Comparison of ENCODE assay signal across 12 mouse cellular contexts in genomic region chr11:96194401-96194710, GRCm38 (mm10). TPM values are rescaled to one million over a fixed set of nuclear protein-coding genes. Genes with fewer than 3 reads are reported as not detected.
A peak's percentile ranks its signal among the peaks of the same experiment; 100 is the strongest.
DNase-seq lines count a peak whose midpoint lies in the region; ATAC-seq lines count a peak whose summit lies in the region.
"Had no signal": no experiment of that assay in that cellular context is flagged by ENCODE, and none has a peak within 500 bp of the region (broad histone marks: within the 10 kb centered on the region; RNA-seq: fewer than 3 reads in every experiment).

No protein-coding gene starts in this region.

- H3K4me1 ChIP-seq in kidney, embryonic 16.5 days (ENCODE audit: insufficient read depth, low read length) = 0 out of 2 replicates have a peak, but pooled peaks cover 11% of the 10 kb centered on the region
- H3K4me1 ChIP-seq in embryonic facial prominence, embryonic 10.5 days = peaks cover 4% of the 10 kb centered on the region
- H3K4me1 ChIP-seq in forebrain, embryonic 14.5 days (ENCODE audit: control insufficient read depth, insufficient read depth, low read length) = no peaks in the 10 kb centered on the region
- no peaks in the 10 kb centered on the region for H3K4me1 ChIP-seq in midbrain, embryonic 14.5 days (ENCODE audit: control insufficient read depth, insufficient read depth, low read length)

- H3K9ac ChIP-seq in kidney, embryonic 16.5 days (replicated peaks; ENCODE audit: low read length) = no peak overlapping the region
- no peak overlapping the region for H3K9ac ChIP-seq in forebrain, embryonic 14.5 days (ENCODE audit: low read length)
- no peak overlapping the region for H3K9ac ChIP-seq in midbrain, embryonic 14.5 days (replicated peaks; ENCODE audit: low read length)

- 0% methylated on average over 10 of the region's 10 CpGs for WGBS in kidney, embryonic 16.5 days
- WGBS in embryonic facial prominence, embryonic 10.5 days = 2% methylated on average over 10 of the region's 10 CpGs
- WGBS in forebrain, embryonic 14.5 days = 3% methylated on average over 10 of the region's 10 CpGs
- WGBS in midbrain, embryonic 14.5 days = 2% methylated on average over 10 of the region's 10 CpGs

- H3K27me3 ChIP-seq in kidney, embryonic 16.5 days (ENCODE audit: insufficient read depth, low read length) = peaks cover 97% of the 10 kb centered on the region
- peaks cover 100% of the 10 kb centered on the region for H3K27me3 ChIP-seq in embryonic facial prominence, embryonic 10.5 days (replicated peaks; ENCODE audit: low read depth, poor library complexity, severe bottlenecking)
- peaks cover 98% of the 10 kb centered on the region for H3K27me3 ChIP-seq in forebrain, embryonic 14.5 days (replicated peaks; ENCODE audit: control insufficient read depth, insufficient read depth, low read length)
- H3K27me3 ChIP-seq in midbrain, embryonic 14.5 days (ENCODE audit: control insufficient read depth, insufficient read depth, low read length) = peaks cover 99% of the 10 kb centered on the region

- H3K4me2 ChIP-seq in kidney, embryonic 16.5 days (replicated peaks; ENCODE audit: low read depth, low read length) = peak overlapping the region; percentile 39
- H3K4me2 ChIP-seq in forebrain, embryonic 14.5 days (ENCODE audit: low read length) = peak overlapping the region; percentile 28; the same call in 1 of the 2 replicates
- 0 out of 2 replicates have a peak overlapping the region, but pooled peaks have one; percentile 21 for H3K4me2 ChIP-seq in midbrain, embryonic 14.5 days (ENCODE audit: low read length)

- peak overlapping the region; percentile 33 for H3K4me3 ChIP-seq in kidney, embryonic 16.5 days (ENCODE audit: low read length)
- H3K4me3 ChIP-seq in embryonic facial prominence, embryonic 10.5 days = peak overlapping the region; percentile 8; the same call in 1 of the 2 replicates
- no peak overlapping the region for H3K4me3 ChIP-seq in forebrain, embryonic 14.5 days (ENCODE audit: low read depth, low read length)
- 0 out of 2 replicates have a peak overlapping the region, but pooled peaks have one; percentile 7 for H3K4me3 ChIP-seq in midbrain, embryonic 14.5 days (replicated peaks; ENCODE audit: low read depth, low read length)
- H3K4me3 ChIP-seq: layer of hippocampus, adult 2 months had no signal

- H3K36me3 ChIP-seq in kidney, embryonic 16.5 days (ENCODE audit: insufficient read depth, low read length) = no peaks in the 10 kb centered on the region
- no peaks in the 10 kb centered on the region for H3K36me3 ChIP-seq in embryonic facial prominence, embryonic 10.5 days (replicated peaks)
- H3K36me3 ChIP-seq in forebrain, embryonic 14.5 days (ENCODE audit: control insufficient read depth, insufficient read depth, low read length) = no peaks in the 10 kb centered on the region
- H3K36me3 ChIP-seq in midbrain, embryonic 14.5 days (ENCODE audit: control insufficient read depth, insufficient read depth, low read length) = no peaks in the 10 kb centered on the region

- H3K9me3 ChIP-seq in kidney, embryonic 16.5 days (ENCODE audit: low read length) = no peaks in the 10 kb centered on the region
- H3K9me3 ChIP-seq in embryonic facial prominence, embryonic 10.5 days = no peaks in the 10 kb centered on the region
- H3K9me3 ChIP-seq in forebrain, embryonic 14.5 days (replicated peaks; ENCODE audit: control insufficient read depth, low read length) = no peaks in the 10 kb centered on the region
- H3K9me3 ChIP-seq in midbrain, embryonic 14.5 days (ENCODE audit: control insufficient read depth, low read length) = no peaks in the 10 kb centered on the region

- DNase-seq in kidney, postnatal 4 days = no peak
- no peak for DNase-seq in embryonic facial prominence, embryonic 10.5 days (ENCODE audit: low spot score)
- DNase-seq in forebrain, embryonic 14.5 days (ENCODE audit: low spot score) = no peak
- DNase-seq in midbrain, embryonic 14.5 days = no peak
- DNase-seq in cerebellum, postnatal 36 days = no peak
- DNase-seq in cerebellum, adult 8-10 months = no peak
- DNase-seq: gastrocnemius, postnatal 14 days; lung, adult 2 months had no signal

- no peak overlapping the region for H3K27ac ChIP-seq in kidney, embryonic 16.5 days (ENCODE audit: low read length)
- H3K27ac ChIP-seq in embryonic facial prominence, embryonic 10.5 days (replicated peaks) = no peak overlapping the region
- H3K27ac ChIP-seq in forebrain, embryonic 14.5 days (ENCODE audit: low read depth, low read length) = no peak overlapping the region
- H3K27ac ChIP-seq in midbrain, embryonic 14.5 days (replicated peaks; ENCODE audit: low read depth, low read length) = no peak overlapping the region
- H3K27ac ChIP-seq: layer of hippocampus, adult 2 months had no signal

- ATAC-seq in kidney, embryonic 16.5 days (ENCODE audit: low FRiP score, low TSS enrichment) = no peak
- ATAC-seq in forebrain, embryonic 14.5 days = no peak
- ATAC-seq in midbrain, embryonic 14.5 days (ENCODE audit: low FRiP score, low TSS enrichment) = no peak
- ATAC-seq in activated CD4-positive, CD25-positive, alpha-beta regulatory T cell, adult 4 months = no peak

RNA-seq across cellular contexts. Expression of gene Hoxb13, which starts 0.2 kb away (rescaled TPM):
- not detected in 2 replicates for polyA plus RNA-seq in kidney, embryonic 16.5 days (2015; fragmentation: Nextera tagmentation; extraction: Ambion mirVana)
- not detected in 2 replicates for polyA plus RNA-seq in embryonic facial prominence, embryonic 10.5 days (2016; fragmentation: Nextera tagmentation; extraction: Ambion mirVana)
- polyA plus RNA-seq in forebrain, embryonic 14.5 days (2014; fragmentation: Nextera tagmentation; extraction: Ambion mirVana) = not detected in 2 replicates
- polyA plus RNA-seq in midbrain, embryonic 14.5 days (2014; fragmentation: Nextera tagmentation; extraction: Ambion mirVana) = not detected in 2 replicates
- not detected for polyA plus RNA-seq in activated CD4-positive, CD25-positive, alpha-beta regulatory T cell, adult 4 months (2017; shearing (Covaris generic))
- polyA plus RNA-seq: brain, embryonic 14.5 days; lung, adult 2 months had no signal
